Mouse (Mus musculus): ENCODE measurements at regions not wholly inside any gene's neighbourhood (a gene's known extent, or its start where the extent isn't known, plus 50 kb on each side); places are given as distances from the start of the nearest gene placed in this dataset.

GRCm38 (mm10) chr1:174999265-175000200, 77.9 kb upstream of the Grem2 start:
- Histone ChIP-seq H3K36me3 (ENCODE audit: control insufficient read depth, insufficient read depth, low read length, poor library complexity, severe bottlenecking) (no peaks in the 10 kb centered on the region), H3K4me3 (ENCODE audit: insufficient read depth in 1 of 2, low read depth in 1 of 2, low read length in 2 of 2, poor library complexity in 1 of 2, severe bottlenecking in 1 of 2) (no peak overlapping the region), H3K9me3 (ENCODE audit: control insufficient read depth, insufficient read depth, low read depth, low read length) (no peaks in the 10 kb centered on the region), H3K9ac (ENCODE audit: insufficient read depth, low read depth, low read length, poor library complexity, severe bottlenecking) (no peak overlapping the region), H3K4me1 (ENCODE audit: control insufficient read depth in 2 of 2, insufficient read depth in 2 of 2, low read length in 2 of 2, poor library complexity in 1 of 2) (no peaks in the 10 kb centered on the region), H3K27ac (ENCODE audit: insufficient read depth, low read depth, low read length, poor library complexity, severe bottlenecking) (no peak overlapping the region)
- in situ Hi-C loops (cut with MboI; ENCODE audit: low sequenced_read_pairs in 2 of 2, unreplicated experiment in 2 of 2) = loop anchor here in 1 of 2 experiments (10.0 kb wide), 1 partner anchor 405 kb away; no protein-coding TSS in a partner anchor
- DNase-seq (ENCODE audit: low read depth, low spot score) = no peak
- TF ChIP-seq ZC3H11A (IDR thresholded peaks at IDR 0.05; ENCODE audit: borderline replicate concordance, low read depth, low read length) = peak; percentile 37; the same call in 1 of the 2 replicates
- no peak for TF ChIP-seq MAFK (IDR thresholded peaks at IDR 0.05; ENCODE audit: insufficient read depth, low read depth, low read length)

GRCm38 (mm10) chr1:174992520-174992919, 70.9 kb upstream of the Grem2 start:
- Histone ChIP-seq H3K9me3 (ENCODE audit: control insufficient read depth, insufficient read depth, low read depth, low read length) (no peaks in the 10 kb centered on the region), H3K36me3 (ENCODE audit: control insufficient read depth, insufficient read depth, low read length, poor library complexity, severe bottlenecking) (no peaks in the 10 kb centered on the region), H3K4me3 (ENCODE audit: insufficient read depth in 1 of 2, low read depth in 1 of 2, low read length in 2 of 2, poor library complexity in 1 of 2, severe bottlenecking in 1 of 2) (no peak overlapping the region), H3K27ac (ENCODE audit: insufficient read depth, low read depth, low read length, poor library complexity, severe bottlenecking) (no peak overlapping the region), H3K9ac (ENCODE audit: insufficient read depth, low read depth, low read length, poor library complexity, severe bottlenecking) (no peak overlapping the region), H3K4me1 (ENCODE audit: control insufficient read depth in 2 of 2, insufficient read depth in 2 of 2, low read length in 2 of 2, poor library complexity in 1 of 2) (no peaks in the 10 kb centered on the region)
- DNase-seq (ENCODE audit: low read depth, low spot score) = no peak
- in situ Hi-C loops (cut with MboI; ENCODE audit: low sequenced_read_pairs in 2 of 2, unreplicated experiment in 2 of 2) = loop anchor here in 1 of 2 experiments (10.0 kb wide), 1 partner anchor 398 kb away; no protein-coding TSS in a partner anchor
- no peak for TF ChIP-seq ZNF384 (IDR thresholded peaks at IDR 0.05; ENCODE audit: low read depth, low read length)
- TF ChIP-seq HCFC1 (IDR thresholded peaks at IDR 0.05; ENCODE audit: borderline replicate concordance, insufficient read depth, low read length) = no peak
- TF ChIP-seq MAFK (IDR thresholded peaks at IDR 0.05; ENCODE audit: insufficient read depth, low read depth, low read length) = no peak
- TF ChIP-seq CHD2 (IDR thresholded peaks at IDR 0.05; ENCODE audit: low read depth, low read length) = no peak
- no peak for TF ChIP-seq ZC3H11A (IDR thresholded peaks at IDR 0.05; ENCODE audit: borderline replicate concordance, low read depth, low read length)

GRCm38 (mm10) chr1:174988590-174988989, 67.0 kb upstream of the Grem2 start:
- in situ Hi-C loops (cut with MboI; ENCODE audit: low sequenced_read_pairs in 2 of 2, unreplicated experiment in 2 of 2) = no loop called here
- H3K9ac ChIP-seq (ENCODE audit: insufficient read depth, low read depth, low read length, poor library complexity, severe bottlenecking) = no peak overlapping the region
- no peaks in the 10 kb centered on the region for H3K36me3 ChIP-seq (ENCODE audit: control insufficient read depth, insufficient read depth, low read length, poor library complexity, severe bottlenecking)
- H3K9me3 ChIP-seq (ENCODE audit: control insufficient read depth, insufficient read depth, low read depth, low read length) = no peaks in the 10 kb centered on the region
- H3K4me1 ChIP-seq (ENCODE audit: control insufficient read depth in 2 of 2, insufficient read depth in 2 of 2, low read length in 2 of 2, poor library complexity in 1 of 2) = no peaks in the 10 kb centered on the region
- DNase-seq (ENCODE audit: low read depth, low spot score) = no peak
- H3K4me3 ChIP-seq (ENCODE audit: insufficient read depth in 1 of 2, low read depth in 1 of 2, low read length in 2 of 2, poor library complexity in 1 of 2, severe bottlenecking in 1 of 2) = no peak overlapping the region
- no peak for TF ChIP-seq HCFC1 (IDR thresholded peaks at IDR 0.05; ENCODE audit: borderline replicate concordance, insufficient read depth, low read length)
- no peak for TF ChIP-seq ZC3H11A (IDR thresholded peaks at IDR 0.05; ENCODE audit: borderline replicate concordance, low read depth, low read length)
- TF ChIP-seq CHD2 (IDR thresholded peaks at IDR 0.05; ENCODE audit: low read depth, low read length) = no peak
- TF ChIP-seq MAFK (IDR thresholded peaks at IDR 0.05; ENCODE audit: insufficient read depth, low read depth, low read length) = no peak
- no peak for TF ChIP-seq ZNF384 (IDR thresholded peaks at IDR 0.05; ENCODE audit: low read depth, low read length)
- H3K27ac ChIP-seq (ENCODE audit: insufficient read depth, low read depth, low read length, poor library complexity, severe bottlenecking) = no peak overlapping the region

GRCm38 (mm10) chr1:174971895-174972294, 50.3 kb upstream of the Grem2 start:
- no peak for TF ChIP-seq CHD2 (IDR thresholded peaks at IDR 0.05; ENCODE audit: low read depth, low read length)
- TF ChIP-seq ZNF384 (IDR thresholded peaks at IDR 0.05; ENCODE audit: low read depth, low read length) = no peak
- no peak for TF ChIP-seq HCFC1 (IDR thresholded peaks at IDR 0.05; ENCODE audit: borderline replicate concordance, insufficient read depth, low read length)
- Histone ChIP-seq H3K9me3 (ENCODE audit: control insufficient read depth, insufficient read depth, low read depth, low read length) (no peaks in the 10 kb centered on the region), H3K36me3 (ENCODE audit: control insufficient read depth, insufficient read depth, low read length, poor library complexity, severe bottlenecking) (no peaks in the 10 kb centered on the region), H3K4me1 (ENCODE audit: control insufficient read depth in 2 of 2, insufficient read depth in 2 of 2, low read length in 2 of 2, poor library complexity in 1 of 2) (no peaks in the 10 kb centered on the region), H3K27ac (ENCODE audit: insufficient read depth, low read depth, low read length, poor library complexity, severe bottlenecking) (no peak overlapping the region), H3K9ac (ENCODE audit: insufficient read depth, low read depth, low read length, poor library complexity, severe bottlenecking) (no peak overlapping the region), H3K4me3 (ENCODE audit: insufficient read depth in 1 of 2, low read depth in 1 of 2, low read length in 2 of 2, poor library complexity in 1 of 2, severe bottlenecking in 1 of 2) (no peak overlapping the region)
- in situ Hi-C loops (cut with MboI; ENCODE audit: low sequenced_read_pairs in 2 of 2, unreplicated experiment in 2 of 2) = no loop called here
- no peak for DNase-seq (ENCODE audit: low read depth, low spot score)

Data from ES-E14 (cell line).